Mouse (Mus musculus) CD8-positive naive resting alpha-beta T cell, adult 2 months (primary cell): ENCODE results near the gene Spice1.

Experiments
- DNase-seq, 2 experiments: peaks; one replicate each; pipeline ENCODE4 v3.0.0; 2022; ENCODE audit warnings: low read depth in 2 of 2, low spot score in 2 of 2

The Spice1 gene

DNA sequence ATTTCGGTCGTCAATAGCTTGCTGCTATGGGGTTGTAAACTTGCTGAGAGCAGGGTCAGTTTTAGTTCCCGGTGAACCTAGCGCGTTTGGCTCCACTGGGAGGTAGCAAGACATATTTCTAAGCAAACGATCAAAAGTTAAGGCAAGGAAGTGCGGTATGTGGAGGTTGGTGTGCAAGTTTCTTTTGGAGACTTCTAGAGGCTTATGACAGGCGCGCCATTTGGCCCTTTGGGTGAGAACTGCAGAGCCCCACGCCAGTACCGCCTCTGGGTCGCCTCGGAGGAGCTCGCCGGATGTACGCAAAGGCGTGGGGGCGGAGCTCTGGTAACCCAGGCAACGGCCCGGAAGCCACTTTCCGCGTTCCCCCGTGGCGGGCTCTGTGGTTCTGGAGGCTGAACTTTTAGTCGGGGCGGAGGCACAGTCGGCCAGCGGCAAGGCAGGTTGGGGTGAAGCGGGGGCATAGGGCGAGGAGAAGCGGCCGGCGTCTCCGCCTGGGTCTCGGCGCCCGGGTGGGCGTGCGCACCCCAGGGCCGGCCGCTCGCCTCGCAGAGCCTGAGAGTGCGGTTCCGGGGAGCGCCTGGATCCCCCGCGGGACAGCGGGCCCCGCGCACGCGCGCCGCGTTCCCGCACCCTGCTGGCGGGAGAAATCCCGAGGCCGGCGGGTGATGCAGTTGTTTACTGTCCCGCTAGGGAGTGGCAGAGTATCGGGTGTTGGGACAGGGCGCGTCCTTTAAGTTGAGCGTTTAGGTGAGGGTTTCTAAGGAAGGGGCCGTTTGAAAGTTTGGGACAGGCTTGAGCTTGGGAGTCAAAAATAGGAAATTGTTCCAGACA is at the start of gene Spice1:
Gene Spice1, plus strand, starts transcription at position 51 of the 831 bp plus-strand sequence.
- peak; percentile 93 to 94 for DNase-seq

DNA sequence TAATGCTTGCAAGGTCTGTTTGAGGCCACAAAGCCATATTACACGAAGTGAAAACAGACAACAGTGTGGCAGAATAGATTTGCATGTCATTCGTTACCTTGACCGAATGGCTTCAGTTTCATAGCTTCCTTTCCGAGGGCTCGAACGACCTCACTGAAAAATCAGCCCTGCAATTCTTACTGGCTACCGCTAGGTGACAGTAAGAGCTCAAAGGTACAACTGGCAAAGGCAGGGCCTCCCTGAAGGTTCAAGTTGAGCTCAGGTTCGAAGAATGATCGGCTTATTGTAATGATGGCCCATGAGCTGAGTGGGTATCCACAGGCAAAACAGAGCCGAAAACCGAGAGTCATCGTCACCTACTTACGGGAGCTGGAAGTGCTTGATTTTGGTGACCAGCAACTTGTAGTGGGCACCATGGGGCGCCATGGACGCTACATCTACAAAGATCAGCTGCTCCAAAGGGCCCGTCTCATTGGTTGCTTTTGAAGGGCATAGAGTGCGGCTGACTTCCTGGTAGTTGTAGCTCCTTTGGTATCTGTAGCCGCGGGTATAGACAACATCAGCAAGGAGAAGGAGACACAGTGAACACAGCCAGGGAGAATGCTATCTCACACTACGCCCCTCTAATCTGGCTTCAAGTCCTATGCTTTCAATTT is 47.4 kb upstream of the Spice1 start:
- no peak for DNase-seq

DNA sequence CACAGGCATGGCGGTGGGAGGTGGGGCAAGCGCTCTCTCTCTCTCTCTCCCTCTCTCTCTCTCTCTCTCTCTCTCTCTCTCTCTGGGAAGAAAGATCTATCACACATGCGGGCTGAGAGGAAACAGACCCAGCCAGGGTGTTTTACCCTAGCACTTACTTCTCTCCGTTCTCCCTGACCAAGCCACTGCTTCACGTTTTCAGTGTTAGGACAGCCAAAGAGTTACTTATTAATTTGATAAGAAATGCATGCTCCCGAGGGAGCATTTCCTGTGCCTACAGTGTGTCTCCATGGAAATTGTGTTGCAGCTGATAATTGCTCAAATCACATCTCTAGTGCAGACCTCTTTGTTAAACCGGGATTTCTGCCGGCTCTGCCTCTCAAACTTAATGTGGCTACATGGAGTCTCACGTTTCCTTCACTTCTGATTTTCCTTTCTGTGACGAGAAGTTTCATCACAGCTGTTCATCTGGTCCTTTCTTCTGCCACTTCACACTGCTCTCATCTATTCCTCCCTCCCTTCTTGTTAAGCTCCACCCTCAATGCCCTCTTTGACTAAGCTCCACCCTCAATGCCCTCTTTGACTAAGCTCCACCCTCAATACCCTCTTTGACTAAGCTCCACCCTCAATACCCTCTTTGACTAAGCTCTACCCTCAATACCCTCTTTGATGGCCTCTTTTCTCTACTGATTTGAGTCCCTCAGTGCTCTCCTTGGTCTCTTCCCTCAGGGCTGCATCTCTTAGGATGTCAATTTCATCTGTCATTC is 44.6 kb upstream of the Spice1 start:
- no peak for DNase-seq

DNA sequence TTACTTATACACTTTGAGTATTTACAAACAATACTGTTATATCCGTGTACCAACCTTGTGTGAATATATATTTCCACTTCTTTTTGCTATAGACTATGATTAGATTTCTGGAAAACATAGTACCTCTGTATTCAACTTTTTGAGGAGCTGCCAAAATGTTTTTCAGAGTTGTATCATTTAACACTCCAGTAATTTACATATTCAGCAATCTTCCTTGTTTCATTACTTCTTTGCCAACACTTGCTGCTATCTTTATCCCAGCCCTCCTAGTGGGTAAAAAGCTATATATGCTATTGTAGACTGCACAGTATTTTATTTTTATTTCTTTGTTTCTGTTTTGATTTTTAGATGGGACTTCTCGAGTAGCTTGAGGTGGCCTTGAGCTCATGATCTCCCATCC is 43.1 kb upstream of the Spice1 start:
- DNase-seq = no peak

DNA sequence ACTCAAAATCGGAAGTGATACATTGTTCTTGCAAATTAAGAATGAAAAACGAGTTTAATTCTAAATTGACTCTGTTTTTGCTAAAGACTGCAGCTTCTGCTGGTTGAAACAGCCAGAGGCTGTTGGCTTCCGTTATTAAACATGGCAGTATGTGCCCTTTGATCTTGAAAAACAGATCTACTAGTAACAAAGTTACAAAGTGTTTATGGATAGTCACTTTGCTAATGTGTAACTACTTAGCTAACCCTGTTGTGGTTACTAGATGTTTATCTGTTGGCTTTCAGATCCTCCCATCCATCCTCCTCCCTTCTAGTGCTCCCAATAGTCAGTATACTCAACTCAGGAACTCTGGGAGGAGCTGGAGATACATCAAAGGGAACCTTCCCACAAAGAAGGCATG is 41.3 kb upstream of the Spice1 start:
- DNase-seq = no peak

DNA sequence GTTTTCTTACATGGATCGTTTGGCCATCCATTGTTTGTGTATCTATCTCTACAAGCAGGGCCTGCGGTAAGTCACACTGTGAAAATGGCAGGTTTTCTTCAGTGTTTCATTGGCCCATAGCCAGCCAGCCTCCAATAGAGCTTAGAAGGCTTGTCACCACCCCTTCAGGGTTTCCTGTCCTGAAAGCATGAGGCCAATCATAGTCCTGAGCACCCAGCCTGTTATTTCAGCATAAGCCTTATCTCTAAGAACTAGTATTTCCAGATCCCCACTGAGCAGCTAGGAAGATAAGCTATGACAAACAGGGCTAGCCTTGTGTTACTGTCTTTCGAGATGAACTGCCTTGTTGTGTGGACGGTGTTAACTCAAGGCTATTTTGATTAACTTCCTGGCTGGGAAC is 33.5 kb upstream of the Spice1 start:
- DNase-seq = no peak

DNA sequence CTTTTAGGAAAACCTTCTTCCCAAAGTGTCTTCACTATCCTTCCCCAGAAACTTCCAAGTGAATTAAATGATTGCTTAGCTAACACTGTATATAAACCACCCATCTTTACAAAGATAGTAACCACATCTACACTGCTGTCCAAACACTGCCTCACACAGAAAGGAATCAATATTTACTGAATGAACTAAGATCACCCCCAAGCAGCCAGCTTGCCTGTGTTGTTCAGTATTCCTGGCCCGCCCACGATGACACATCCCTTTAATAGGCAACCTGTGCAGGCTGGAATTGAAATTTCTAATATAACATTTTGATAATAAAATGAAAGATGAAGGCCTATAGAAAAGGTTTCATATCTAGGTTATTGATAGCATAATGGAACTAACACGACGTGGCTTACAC is 30.6 kb upstream of the Spice1 start:
- no peak for DNase-seq

DNA sequence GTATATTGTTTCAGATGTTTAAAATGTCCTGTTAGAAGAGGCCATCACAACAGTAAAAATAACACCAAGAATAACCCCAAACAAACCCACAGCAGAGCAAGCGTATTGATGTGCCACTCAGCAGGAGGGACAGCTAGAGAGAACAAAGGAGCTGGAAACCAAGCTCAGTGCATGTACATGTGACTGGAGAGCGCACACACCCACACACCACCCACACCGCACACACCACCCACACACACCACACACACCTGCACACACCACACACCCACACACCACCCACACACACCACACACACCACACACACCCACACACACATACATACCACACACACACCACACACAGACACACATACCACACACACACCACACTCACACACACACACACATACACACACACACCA is 26.7 kb upstream of the Spice1 start:
- DNase-seq = peak; percentile 15 to 23

DNA sequence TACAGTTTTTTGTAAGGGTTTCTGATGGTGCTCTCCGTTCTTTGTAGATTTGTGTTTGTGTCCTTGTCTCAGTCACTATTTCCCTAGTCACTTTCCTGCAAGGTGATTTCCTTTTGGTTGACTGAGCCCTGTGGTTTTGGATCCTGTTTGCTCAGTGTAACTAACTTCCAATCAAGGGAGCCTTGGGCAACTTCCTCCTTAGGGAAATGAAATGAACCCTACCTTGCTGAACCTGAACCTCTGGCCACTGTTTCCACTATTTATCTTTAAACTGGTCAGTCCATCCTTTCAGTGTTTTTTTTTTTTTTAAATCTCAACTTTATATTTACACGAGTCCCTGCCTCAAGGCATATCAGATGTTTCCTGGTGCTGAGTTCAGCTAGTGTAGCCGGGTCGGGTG is 18.3 kb upstream of the Spice1 start:
- DNase-seq = no peak

DNA sequence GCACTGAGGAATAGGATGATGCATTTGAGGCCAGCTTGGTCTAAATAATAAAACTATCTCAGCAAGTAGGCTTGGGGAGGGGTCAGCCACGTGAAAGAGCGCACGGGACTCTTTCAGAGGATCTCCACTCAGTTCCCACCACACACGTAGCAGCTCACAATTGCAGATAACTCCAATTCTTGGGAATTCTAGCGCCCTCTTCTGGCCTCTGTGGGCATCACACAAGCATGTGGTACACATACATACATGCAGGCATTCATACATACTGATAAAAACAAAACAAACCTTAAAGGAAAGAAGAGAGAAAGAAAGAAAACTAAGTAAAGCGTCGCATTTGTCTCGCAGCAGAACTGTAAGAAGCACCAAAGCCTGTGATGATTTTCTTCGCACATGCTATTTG is 16.3 kb upstream of the Spice1 start:
- DNase-seq = no peak

DNA sequence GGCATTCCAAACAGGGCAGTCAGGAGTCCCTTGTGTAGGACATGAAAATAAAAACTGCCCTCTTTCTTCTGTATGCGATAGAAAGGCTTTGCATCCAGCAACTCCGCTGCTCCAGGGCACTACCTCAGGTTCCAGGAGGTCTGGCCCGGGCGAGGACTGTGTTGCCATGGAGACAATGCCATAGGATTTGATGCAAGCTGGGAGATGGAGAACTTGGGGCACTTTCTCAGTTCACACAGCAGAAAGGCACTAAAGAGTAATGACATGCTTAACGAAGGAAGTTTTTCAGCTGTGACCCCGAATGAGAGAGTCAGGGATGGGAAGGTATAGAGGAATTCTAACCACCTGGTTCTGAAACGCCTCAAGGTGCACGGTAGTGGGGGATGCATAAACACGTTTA is 15.8 kb upstream of the Spice1 start:
- no peak for DNase-seq

DNA sequence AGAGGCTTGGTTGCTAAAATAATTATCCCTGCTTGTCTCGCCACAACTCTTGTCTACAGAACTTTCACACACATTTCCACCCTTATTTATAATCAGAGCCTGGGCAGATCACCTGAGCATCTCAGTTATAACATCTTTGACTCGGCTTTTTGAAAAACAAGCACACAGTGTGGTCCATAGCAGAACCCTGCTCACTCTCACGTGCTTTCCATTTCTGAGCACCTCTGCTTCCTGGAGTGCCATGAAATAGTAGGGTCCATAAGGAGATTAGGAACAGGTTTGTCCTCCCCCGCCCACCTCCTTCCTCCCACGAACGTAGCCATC is 15.3 kb upstream of the Spice1 start:
- DNase-seq = no peak

DNA sequence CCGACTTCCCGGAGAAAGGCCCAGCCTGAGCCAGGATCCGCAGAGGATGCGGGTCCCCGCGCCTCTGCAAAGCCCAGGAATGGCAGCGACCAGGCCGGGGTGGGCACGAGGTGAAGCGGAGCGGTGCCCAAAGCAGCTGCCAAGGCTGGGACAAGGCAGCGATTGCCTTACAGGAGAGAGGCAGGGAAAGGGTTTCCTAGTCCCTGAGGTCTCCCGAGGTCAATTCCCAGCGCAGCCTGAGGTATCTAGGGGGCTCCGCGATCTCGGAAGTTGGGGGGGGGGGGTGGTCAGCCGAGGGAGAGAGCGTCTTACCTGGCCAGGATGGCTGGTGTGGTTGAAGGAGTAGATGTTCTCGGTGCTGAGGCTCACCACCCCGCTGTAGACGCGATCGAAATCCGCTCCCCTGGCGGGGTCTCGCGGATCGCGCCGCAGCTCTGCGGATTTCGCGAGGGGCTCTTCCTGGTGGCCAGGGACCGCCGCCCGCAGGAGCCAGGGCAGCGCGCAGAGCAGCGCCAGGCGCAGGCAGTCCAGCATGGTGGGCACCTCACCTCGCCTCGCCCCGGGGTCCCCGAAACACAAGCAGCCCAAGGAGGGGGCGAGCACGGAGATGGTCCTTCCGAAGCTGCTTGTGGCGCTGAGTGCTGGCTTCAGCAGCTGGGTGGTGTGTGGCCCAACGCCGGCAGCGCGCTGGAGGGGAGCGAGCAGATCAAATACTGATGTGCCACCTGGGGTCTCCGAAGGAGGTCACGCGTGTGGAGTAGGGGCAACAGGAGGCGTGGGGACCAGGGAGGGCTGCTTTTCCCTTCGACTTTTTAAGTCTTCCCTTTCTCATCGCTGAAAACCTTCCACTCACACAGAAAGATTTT is 14.7 kb upstream of the Spice1 start:
- DNase-seq = peak in 1 of 2 experiments; percentile 33

DNA sequence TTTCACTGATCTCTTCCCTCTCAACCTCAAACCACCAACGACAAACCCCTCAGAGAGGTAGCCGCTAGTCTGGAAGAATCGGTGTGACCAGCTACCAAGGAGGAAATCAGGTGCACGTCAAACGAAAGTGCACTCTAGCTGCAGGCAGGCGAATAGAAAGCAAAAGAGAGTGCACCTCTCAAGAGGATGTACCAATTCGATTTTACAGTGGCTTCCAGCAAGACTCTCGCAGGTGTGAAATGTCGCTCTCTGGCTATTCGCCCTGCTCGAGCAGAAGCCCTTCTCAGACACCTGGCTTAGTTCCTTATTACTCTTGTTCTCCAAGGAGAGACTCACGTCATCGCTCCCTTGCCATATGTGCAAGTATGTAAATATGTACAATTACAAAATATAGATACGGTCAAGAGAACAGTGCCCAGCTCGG is 14.0 kb upstream of the Spice1 start, which contains the start of gene Sidt1:
Gene Sidt1, minus strand, starts transcription at position 336 of the 424 bp plus-strand sequence.
- DNase-seq = peak; percentile 66

DNA sequence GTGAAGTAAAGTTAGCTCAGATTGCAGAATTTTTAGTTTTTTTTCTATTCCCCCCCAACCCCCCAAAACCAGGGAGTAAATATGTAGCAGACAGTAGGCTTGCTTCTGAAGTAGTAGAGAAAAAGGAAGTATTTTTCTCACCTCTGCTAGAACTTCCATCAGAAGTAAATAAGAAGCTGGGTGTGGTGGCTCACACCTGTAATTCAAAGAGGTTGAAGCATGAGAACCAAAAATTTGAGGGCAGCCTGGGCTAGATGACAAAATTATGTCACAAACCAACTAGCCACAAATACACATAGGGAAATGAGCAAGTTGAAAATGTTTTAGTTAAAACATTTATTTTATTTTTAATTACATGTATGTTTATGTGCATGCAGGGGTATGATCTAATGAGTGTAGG is 9.4 kb upstream of the Spice1 start:
- DNase-seq = no peak

DNA sequence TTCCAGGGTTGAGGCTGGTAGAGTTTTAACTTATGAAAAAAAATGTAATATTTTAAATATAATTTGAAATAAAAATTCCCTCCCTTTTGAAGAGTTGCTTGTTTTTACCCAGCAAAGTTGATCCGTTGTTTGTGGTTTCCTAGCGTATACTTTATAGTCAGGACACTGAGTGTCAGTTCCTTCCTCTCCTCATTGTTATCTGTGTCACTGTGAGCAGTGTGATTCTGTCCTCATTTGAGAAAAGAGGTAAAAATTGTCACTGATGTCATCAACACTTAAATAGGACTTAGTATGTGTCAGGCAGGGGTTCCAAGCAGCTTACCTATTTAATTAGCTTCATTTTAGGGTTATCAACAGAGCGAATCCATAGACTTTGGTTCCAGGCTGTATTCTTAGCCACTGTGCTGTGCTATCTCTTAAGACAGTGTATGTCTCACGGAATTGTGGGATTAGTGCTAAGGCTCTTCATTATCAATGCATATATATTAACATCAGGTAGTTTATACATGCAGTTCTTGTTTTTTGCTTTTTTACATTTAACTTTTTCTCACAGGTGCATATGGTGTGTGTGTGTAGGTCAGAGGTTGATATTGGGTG is 3.0 kb downstream of the Spice1 start:
- no peak for DNase-seq

DNA sequence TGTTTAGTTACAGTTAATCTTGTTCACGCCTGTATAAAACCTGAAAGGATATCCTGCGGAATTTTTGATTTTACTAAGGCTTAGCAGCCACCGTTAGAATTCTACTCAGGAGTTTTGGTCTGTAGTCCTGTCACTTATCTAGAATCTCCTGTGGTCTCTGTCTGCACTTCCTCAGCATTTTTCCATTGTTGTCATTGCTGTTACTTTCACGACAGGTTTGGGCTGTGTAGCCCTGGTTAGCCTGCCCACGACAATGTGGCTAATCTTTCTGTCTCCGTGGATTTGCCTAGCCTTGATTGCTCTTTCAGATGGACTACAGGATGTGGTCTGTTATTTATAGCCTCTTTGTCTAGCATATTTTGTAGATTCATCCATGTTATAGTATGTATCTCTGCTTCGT is 9.4 kb downstream of the Spice1 start:
- DNase-seq = no peak

DNA sequence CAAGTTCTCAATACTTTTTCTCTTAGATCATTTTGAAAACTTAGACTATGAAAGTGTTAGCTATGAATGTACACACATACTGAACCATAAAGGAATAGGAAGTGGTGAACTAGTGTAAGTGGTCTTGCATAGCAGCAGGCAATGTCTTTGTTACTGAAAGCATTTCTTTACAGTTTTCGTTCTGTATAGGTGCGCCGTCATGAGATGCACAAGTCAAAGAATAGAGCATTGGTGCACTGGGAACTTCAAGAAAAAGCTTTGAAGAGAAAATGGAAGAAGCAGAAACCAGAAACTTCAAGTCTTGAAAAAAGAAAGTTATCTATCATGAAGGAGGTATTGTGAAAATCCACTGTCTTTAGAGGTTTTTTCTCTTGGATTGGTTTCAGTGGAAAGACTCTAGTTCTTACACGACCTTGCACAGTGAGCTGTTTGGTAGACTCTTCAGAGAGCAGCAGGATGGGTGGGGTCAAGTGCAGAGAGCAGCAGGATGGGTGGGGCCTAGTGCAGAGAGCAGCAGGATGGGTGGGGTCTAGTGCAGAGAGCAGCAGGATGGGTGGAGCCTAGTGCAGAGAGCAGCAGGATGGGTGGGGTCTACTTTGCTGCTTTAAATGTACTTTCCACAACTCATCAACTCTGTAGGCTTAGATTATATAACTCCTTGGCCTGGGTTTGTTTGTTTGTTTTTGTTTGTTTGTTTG is 10.8 kb downstream of the Spice1 start:
- DNase-seq = peak; percentile 63 to 66

DNA sequence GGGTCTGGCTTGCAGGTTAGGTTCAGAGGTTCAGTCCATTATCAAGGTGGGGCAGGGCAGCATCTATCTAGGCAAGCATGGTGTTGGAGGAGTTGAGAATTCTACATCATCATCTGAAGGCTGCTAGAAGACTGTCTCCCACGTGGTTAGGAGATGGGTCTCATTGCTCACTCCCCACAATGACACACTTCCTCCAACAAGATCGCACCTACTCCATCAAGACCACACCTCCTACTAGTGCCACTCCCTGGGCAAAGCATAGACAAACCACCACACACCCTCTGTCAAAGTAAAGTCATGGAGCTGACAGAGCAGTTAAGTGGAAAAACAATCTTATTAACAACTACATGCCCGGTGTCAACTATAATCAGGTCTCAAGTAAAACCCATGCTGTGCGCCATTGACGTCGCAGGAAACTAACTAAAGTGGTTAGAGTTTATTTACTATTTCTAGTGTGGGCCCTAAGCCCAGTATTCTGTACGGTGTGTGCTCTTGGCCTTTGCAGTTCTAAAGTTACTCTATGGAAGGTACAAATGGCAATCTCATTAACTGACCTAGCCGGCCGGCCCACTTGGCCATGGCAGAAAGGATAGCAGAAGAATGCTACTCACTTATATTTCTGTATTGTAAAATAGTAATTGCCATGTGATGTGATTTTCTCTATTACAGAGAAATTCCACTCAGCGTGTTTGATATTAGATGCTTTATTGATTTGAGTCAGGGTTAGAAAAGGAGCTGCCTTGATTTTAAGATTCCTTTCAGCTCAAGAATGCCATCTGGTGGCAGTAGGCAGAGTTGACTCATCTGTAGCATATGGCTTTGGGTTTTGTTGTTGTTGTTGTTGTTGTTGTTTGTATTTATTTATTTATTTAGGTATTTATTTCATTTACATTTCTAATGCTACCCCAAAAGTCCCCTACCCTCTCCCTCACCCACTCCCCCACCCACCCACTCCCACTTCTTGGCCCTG is 15.3 kb downstream of the Spice1 start:
- DNase-seq = peak in 1 of 2 experiments; percentile 51
